Mouse (Mus musculus): ENCODE measurements around the gene Ybx2.

Gene Ybx2

GRCm38 (mm10) chr11:69989949-69990348, 54.4 kb downstream of the Ybx2 start:
- DNase-seq (ENCODE audit: extremely low spot score, low read depth, low spot score): no peak
